Mouse (Mus musculus) kidney, adult 2 months (tissue): ENCODE results near the gene Rpl18. TPM values are rescaled to one million over a fixed set of nuclear protein-coding genes. Genes with fewer than 3 reads are reported as not detected.
A peak's percentile ranks its signal among the peaks of the same experiment; 100 is the strongest.

Source experiments
- DNase-seq: peaks from one replicate; pipeline ENCODE4 v3.0.0; 2021
- H3K27ac ChIP-seq: fragments of 200-500 bp; 2 replicates; pipeline ENCODE4 v1.5.1; 2012; ENCODE audit warnings: low read depth, low read length, control low read depth, inconsistent platforms; ENCODE audit not compliant: insufficient read depth
- H3K27me3 ChIP-seq: fragments of 200-500 bp; replicated peaks from 2 replicates; pipeline ENCODE4 v1.6.1; 2012; ENCODE audit warnings: mild to moderate bottlenecking, moderate library complexity, low read length, inconsistent platforms; ENCODE audit not compliant: control insufficient read depth, insufficient read depth
- H3K36me3 ChIP-seq: fragments of 200-500 bp; 2 replicates; pipeline ENCODE4 v1.6.1; 2012; ENCODE audit warnings: mild to moderate bottlenecking, moderate library complexity, low read length, inconsistent platforms; ENCODE audit not compliant: control insufficient read depth, insufficient read depth
- H3K4me1 ChIP-seq: fragments of 200-500 bp; 2 replicates; pipeline ENCODE4 v1.6.1; 2011; ENCODE audit warnings: low read length; ENCODE audit not compliant: control insufficient read depth, insufficient read depth
- H3K4me3 ChIP-seq: fragments of 200-500 bp; 2 replicates; pipeline ENCODE4 v1.5.1; 2011; ENCODE audit warnings: mild to moderate bottlenecking, low read depth, low read length, control low read depth; ENCODE audit not compliant: insufficient read depth
- CTCF ChIP-seq: fragments of 200-500 bp; conservative IDR thresholded peaks from 2 replicates; pipeline ENCODE4 v1.5.1; 2011; ENCODE audit warnings: low read depth, mild to moderate bottlenecking, control low read depth, low read length, moderate library complexity, mixed read lengths; ENCODE audit not compliant: insufficient read depth, insufficient read length
- POLR2A ChIP-seq: fragments of 200-500 bp; IDR thresholded peaks from one replicate; pipeline ENCODE4 v1.6.1; 2011; ENCODE audit warnings: low read depth, low read length, control low read depth
- WGBS: fragments of 180-500 bp; shearing (Covaris S2); methylation state at CpG from one replicate; pipeline ENCODE4 v1.1.7; 2018; 5-methylcytosine and 5-hydroxymethylcytosine counted together
- polyA plus RNA-seq: library from polyadenylated mRNA; depleted of rRNA; stranded (reverse); fragments of >200 nt; gene quantifications from 2 replicates; pipeline ENCODE4 v1.2.3, GENCODE M21; 2012

Gene Rpl18
- polyA plus RNA-seq, 1 experiment, result 955 TPM

DNA sequence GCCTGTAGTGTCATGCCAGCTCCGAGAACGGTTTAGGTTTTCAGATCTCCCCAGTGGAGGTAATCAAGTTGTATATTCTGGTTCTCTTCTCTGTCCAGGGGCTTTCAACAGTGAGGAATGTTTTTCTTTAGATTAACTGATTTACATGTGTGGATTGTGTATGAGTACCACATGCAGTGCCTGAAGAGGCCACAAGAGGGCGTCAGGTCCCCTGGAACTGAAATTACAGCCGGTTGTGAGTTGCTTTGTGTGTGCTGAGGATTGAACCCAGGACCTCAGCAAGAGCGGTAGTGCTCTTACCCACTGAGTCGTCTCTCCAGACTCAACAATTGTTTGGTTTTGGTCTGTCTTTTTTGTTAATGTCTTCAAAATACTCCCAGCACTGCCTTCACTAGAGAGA is 31.3 kb downstream of the Rpl18 start:
- Histone ChIP-seq H3K27ac (no peak overlapping the region), H3K4me1 (peaks cover 3% of the 10 kb centered on the region; the same call in 1 of the 2 replicates), H3K4me3 (no peak overlapping the region), H3K27me3 (no peaks in the 10 kb centered on the region), H3K36me3 (no peaks in the 10 kb centered on the region)
- WGBS, result 69% methylated on average over 6 of the region's 6 CpGs
- no peak for DNase-seq
- TF ChIP-seq POLR2A (no peak), CTCF (peak; percentile 46)

DNA sequence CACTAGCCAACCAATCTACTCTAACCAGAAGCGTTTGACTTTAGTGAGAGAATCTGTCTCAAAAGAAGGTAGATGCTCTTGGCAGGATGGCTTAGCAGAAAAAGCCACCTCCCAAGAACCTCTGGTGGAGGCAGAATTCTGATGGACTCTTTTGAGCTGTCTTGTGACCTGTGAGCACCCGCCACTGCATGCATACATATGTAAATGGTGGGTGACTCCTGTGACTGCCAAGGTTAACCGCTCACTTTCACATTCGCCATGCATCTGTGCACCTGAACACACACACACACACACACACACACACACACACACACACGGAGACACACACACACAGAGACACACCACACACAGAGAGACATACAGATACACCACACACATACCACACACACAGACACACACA is 32.2 kb downstream of the Rpl18 start:
- H3K36me3 ChIP-seq, result no peaks in the 10 kb centered on the region
- no peak for TF ChIP-seq POLR2A
- no peaks in the 10 kb centered on the region for H3K27me3 ChIP-seq
- no peak for DNase-seq
- H3K27ac ChIP-seq, result peak overlapping the region; percentile 33; the same call in 1 of the 2 replicates
- H3K4me3 ChIP-seq, result no peak overlapping the region
- H3K4me1 ChIP-seq, result peaks cover 3% of the 10 kb centered on the region; the same call in 1 of the 2 replicates
- 77% methylated on average over 5 of the region's 5 CpGs for WGBS

DNA sequence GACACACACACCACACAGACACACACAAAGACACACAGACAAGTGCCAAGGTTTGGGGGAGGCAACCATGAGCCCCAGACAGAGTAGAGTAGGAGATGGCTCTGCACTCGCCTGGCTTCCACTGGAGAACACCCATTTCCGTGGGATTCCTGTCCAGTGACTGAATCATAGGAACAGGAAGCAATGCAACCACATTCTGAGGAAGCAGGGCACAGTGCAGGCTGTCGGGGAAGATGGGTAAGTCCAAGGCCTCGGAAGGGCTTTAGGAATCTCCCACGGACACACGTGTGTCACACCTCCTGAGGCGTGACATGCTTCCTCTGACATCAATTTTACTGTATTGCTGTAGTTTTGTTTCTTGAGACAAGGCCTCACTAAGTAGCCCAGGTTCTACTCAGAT is 32.9 kb downstream of the Rpl18 start:
- peak; percentile 53 for DNase-seq
- 57% methylated on average over 7 of the region's 7 CpGs for WGBS
- TF ChIP-seq POLR2A (no peak), CTCF (no peak)

DNA sequence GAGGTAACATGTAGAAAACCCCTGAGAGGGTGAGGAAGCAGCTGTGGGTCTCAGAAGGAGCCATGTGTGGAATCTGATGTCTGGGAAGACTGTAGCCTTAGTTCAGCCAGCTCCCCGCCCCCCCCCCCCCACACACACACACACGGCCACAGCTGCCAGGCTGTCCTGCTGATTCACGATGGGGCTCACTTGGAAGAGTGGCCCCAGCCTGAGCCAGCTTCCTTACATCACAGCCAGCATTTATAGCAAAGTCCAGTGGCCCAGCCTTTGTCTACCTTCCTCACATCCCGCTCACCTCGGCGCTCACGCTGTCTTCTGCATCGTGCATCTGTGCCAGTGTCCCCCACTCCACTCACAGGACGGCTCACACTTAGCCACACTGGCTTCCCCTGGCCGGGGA is 34.1 kb downstream of the Rpl18 start:
- no peak overlapping the region for H3K4me3 ChIP-seq
- 39% methylated on average over 10 of the region's 10 CpGs for WGBS
- H3K36me3 ChIP-seq, result no peaks in the 10 kb centered on the region
- TF ChIP-seq CTCF (no peak), POLR2A (no peak)
- H3K27ac ChIP-seq, result no peak overlapping the region
- no peaks in the 10 kb centered on the region for H3K27me3 ChIP-seq
- DNase-seq, result no peak
- H3K4me1 ChIP-seq, result peaks cover 3% of the 10 kb centered on the region; the same call in 1 of the 2 replicates

More for the DNA sequence above, 32.9 kb downstream of the Rpl18 start:
- Histone ChIP-seq H3K27me3 (no peaks in the 10 kb centered on the region), H3K36me3 (no peaks in the 10 kb centered on the region), H3K27ac (peak overlapping the region; percentile 33), H3K4me1 (peaks cover 3% of the 10 kb centered on the region; the same call in 1 of the 2 replicates), H3K4me3 (no peak overlapping the region)

GRCm38 (mm10) chr7:45750162-45750561 is 34.9 kb downstream of the Rpl18 start:
- peak; percentile 52 for DNase-seq
- WGBS, result 33% methylated on average over 9 of the region's 9 CpGs
- H3K27ac ChIP-seq, result no peak overlapping the region

GRCm38 (mm10) chr7:45755703-45756102 is 40.4 kb downstream of the Rpl18 start:
- 77% methylated on average over 6 of the region's 6 CpGs for WGBS

More at GRCm38 (mm10) chr7:45750162-45750561, 34.9 kb downstream of the Rpl18 start:
- Histone ChIP-seq H3K4me1 (peaks cover 3% of the 10 kb centered on the region; the same call in 1 of the 2 replicates), H3K36me3 (no peaks in the 10 kb centered on the region), H3K27me3 (no peaks in the 10 kb centered on the region), H3K4me3 (no peak overlapping the region)
- TF ChIP-seq CTCF, result no peak
- TF ChIP-seq POLR2A, result no peak

GRCm38 (mm10) chr7:45759400-45759799 is 44.1 kb downstream of the Rpl18 start:
- Histone ChIP-seq H3K4me3 (peak overlapping the region; percentile 24; the same call in 1 of the 2 replicates), H3K27ac (peak overlapping the region; percentile 25; the same call in 1 of the 2 replicates), H3K27me3 (no peaks in the 10 kb centered on the region), H3K4me1 (no peaks in the 10 kb centered on the region), H3K36me3 (no peaks in the 10 kb centered on the region)
- DNase-seq, result peak; percentile 87
- WGBS, result 9% methylated on average over 26 of the region's 27 CpGs
- TF ChIP-seq POLR2A (no peak), CTCF (no peak; the same call in 1 of the 2 replicates)

More at GRCm38 (mm10) chr7:45755703-45756102, 40.4 kb downstream of the Rpl18 start:
- no peak overlapping the region for H3K4me3 ChIP-seq
- TF ChIP-seq POLR2A (no peak), CTCF (no peak)
- H3K27ac ChIP-seq, result no peak overlapping the region
- no peaks in the 10 kb centered on the region for H3K36me3 ChIP-seq
- H3K4me1 ChIP-seq, result no peaks in the 10 kb centered on the region; the same call in 1 of the 2 replicates
- DNase-seq, result no peak
- H3K27me3 ChIP-seq, result no peaks in the 10 kb centered on the region

DNA sequence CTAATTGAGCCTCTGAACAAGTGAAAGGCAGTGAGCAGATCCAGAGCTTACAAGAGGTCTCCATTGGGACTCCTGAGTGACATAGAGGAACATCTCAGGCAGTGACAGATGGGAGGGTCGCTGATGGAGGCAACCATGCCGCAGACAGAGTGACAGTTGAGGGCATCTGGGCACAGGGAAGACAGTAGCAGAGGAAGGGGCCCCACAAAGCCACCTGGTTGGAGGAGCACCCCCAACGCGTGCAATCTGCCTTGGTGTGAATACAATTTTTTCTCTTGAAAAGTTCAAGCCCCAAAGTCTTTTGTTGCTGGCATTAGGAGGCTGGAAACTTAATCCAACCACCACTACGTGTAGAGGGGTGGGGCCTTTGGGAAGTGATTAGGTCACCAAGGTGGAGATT is 44.9 kb downstream of the Rpl18 start:
- TF ChIP-seq POLR2A, result no peak
- TF ChIP-seq CTCF, result no peak
- no peak overlapping the region for H3K27ac ChIP-seq
- H3K27me3 ChIP-seq, result no peaks in the 10 kb centered on the region
- H3K4me1 ChIP-seq, result no peaks in the 10 kb centered on the region
- H3K4me3 ChIP-seq, result no peak overlapping the region
- H3K36me3 ChIP-seq, result no peaks in the 10 kb centered on the region
- no peak for DNase-seq
- WGBS, result 79% methylated on average over 5 of the region's 5 CpGs
